Mouse (Mus musculus) cortical plate, adult 2 months (tissue): ENCODE results near the gene Zmiz1.

Experiments used
- CTCF ChIP-seq: fragments of 200-500 bp; IDR thresholded peaks from 2 replicates; pipeline ENCODE4 v1.5.1; 2011; ENCODE audit warnings: mild to moderate bottlenecking, control low read depth, low read length; ENCODE audit not compliant: insufficient read depth; ENCODE audit errors: extremely low read depth
- POLR2A ChIP-seq: fragments of 200-500 bp; IDR thresholded peaks from 2 replicates; pipeline ENCODE4 v1.6.1; 2011; ENCODE audit warnings: mild to moderate bottlenecking, low read length, control low read depth; ENCODE audit not compliant: insufficient read depth; ENCODE audit errors: extremely low read depth

- TF ChIP-seq CTCF (no peak), POLR2A (no peak)
Observed at GRCm38 (mm10) chr14:25546852-25547621, 88.1 kb downstream of the Zmiz1 start.
